Mouse (Mus musculus) bone marrow macrophage, adult 2 months (primary cell): Measurements from ENCODE around the gene Fam171a2.

Experiments used
- CTCF ChIP-seq: IDR thresholded peaks from 2 replicates; pipeline ENCODE4 v1.5.1; 2012; ENCODE audit warnings: low read depth, mild to moderate bottlenecking, low read length, moderate library complexity
- POLR2A ChIP-seq: IDR thresholded peaks from 2 replicates; pipeline ENCODE4 v1.6.1; 2012; ENCODE audit warnings: mild to moderate bottlenecking, low read depth, low read length, borderline replicate concordance

DNA sequence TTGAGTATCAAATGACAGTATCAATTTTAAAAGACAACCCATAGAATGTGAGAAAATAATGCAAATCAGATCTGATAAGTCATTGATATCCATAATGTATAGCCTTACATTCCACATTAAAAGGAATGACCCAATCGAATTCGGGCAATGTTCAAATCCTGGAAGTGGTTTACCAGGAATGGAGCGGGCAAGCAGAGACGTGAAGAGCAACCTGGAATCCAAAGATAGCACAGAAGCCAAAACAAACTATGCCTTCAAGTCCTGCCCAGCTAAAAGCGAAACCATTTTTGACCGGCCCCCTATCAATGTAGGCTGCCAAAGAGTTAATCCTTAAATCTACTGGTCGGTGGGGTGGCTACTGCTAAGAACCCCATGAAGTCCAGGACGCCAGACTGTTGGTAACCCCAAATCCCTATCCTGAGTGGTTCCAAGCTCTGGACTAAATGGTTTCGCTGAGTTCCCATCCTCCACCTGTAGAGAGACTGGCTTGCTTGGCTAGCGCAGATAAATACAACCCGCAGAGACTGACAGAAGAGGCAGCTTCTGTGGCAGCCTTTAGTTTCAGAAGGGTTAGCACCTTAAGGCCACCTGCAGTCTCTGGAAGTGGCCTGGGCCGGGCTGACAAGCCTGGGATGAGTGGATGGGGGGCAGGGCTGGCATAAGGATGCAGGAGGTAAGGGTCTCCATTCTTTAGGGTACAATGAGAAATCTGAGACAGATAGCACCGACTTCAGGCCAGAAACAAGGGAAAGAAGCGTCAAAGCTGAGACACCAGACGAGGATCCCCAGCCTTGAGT lies 54.8 kb downstream of the Fam171a2 start:
- TF ChIP-seq CTCF (no peak), POLR2A (no peak)
